Mouse (Mus musculus): Measurements from ENCODE around the gene Syt3. TPM values are rescaled to one million over a fixed set of nuclear protein-coding genes. Genes with fewer than 3 reads are reported as not detected.

The Syt3 gene
- total and polyA plus RNA-seq, 2 experiments from 2014 or later = 79.2 to 130 TPM

GRCm38 (mm10) chr7:44435796-44436195 lies 51.9 kb downstream of the Syt3 start:
- no peak overlapping the region for H3K9ac ChIP-seq (replicated peaks; ENCODE audit: low read length)
- H3K36me3 ChIP-seq (ENCODE audit: insufficient read depth, low read length) = no peaks in the 10 kb centered on the region
- no peaks in the 10 kb centered on the region for H3K9me3 ChIP-seq (ENCODE audit: low read length)
- no peak overlapping the region for H3K4me3 ChIP-seq (ENCODE audit: low read length)
- DNase-seq (ENCODE audit: low spot score) (no peak), ATAC-seq (no peak)
- no peak overlapping the region for H3K4me2 ChIP-seq (ENCODE audit: low read depth, low read length)
- no peaks in the 10 kb centered on the region for H3K27me3 ChIP-seq (ENCODE audit: insufficient read depth, low read length)
- no peak overlapping the region for H3K27ac ChIP-seq
- TF ChIP-seq CTCF (IDR thresholded peaks at IDR 0.05; ENCODE audit: low read depth) = no peak
- peaks cover 14% of the 10 kb centered on the region; the same call in 1 of the 2 replicates for H3K4me1 ChIP-seq (ENCODE audit: insufficient read depth, low read length)
- WGBS = 72% methylated on average over 5 of the region's 5 CpGs

- Histone ChIP-seq H3K4me2 (ENCODE audit: low read depth, low read length) (no peak overlapping the region), H3K27ac (no peak overlapping the region), H3K9ac (replicated peaks; ENCODE audit: low read length) (no peak overlapping the region), H3K36me3 (ENCODE audit: insufficient read depth, low read length) (no peaks in the 10 kb centered on the region), H3K4me3 (ENCODE audit: low read length) (no peak overlapping the region), H3K27me3 (ENCODE audit: insufficient read depth, low read length) (no peaks in the 10 kb centered on the region), H3K4me1 (ENCODE audit: insufficient read depth, low read length) (peaks cover 14% of the 10 kb centered on the region), H3K9me3 (ENCODE audit: low read length) (no peaks in the 10 kb centered on the region)
- TF ChIP-seq CTCF (IDR thresholded peaks at IDR 0.05; ENCODE audit: low read depth) = peak; percentile 56
- peak; percentile 40 for DNase-seq (ENCODE audit: low spot score)
- 13% methylated on average over 1 of the region's 1 CpGs for WGBS
- no peak for ATAC-seq
Measured at GRCm38 (mm10) chr7:44436267-44436666, 52.4 kb downstream of the Syt3 start.

GRCm38 (mm10) chr7:44437188-44437587 lies 53.3 kb downstream of the Syt3 start:
- H3K9ac ChIP-seq (replicated peaks; ENCODE audit: low read length) = no peak overlapping the region

GRCm38 (mm10) chr7:44437933-44438332 lies 54.0 kb downstream of the Syt3 start:
- WGBS = 47% methylated on average over 8 of the region's 8 CpGs
- Histone ChIP-seq H3K27me3 (ENCODE audit: insufficient read depth, low read length) (no peaks in the 10 kb centered on the region), H3K27ac (no peak overlapping the region), H3K36me3 (ENCODE audit: insufficient read depth, low read length) (no peaks in the 10 kb centered on the region), H3K9me3 (ENCODE audit: low read length) (no peaks in the 10 kb centered on the region), H3K4me1 (ENCODE audit: insufficient read depth, low read length) (peaks cover 5% of the 10 kb centered on the region; the same call in 1 of the 2 replicates), H3K4me3 (ENCODE audit: low read length) (no peak overlapping the region), H3K4me2 (ENCODE audit: low read depth, low read length) (no peak overlapping the region), H3K9ac (replicated peaks; ENCODE audit: low read length) (no peak overlapping the region)
- DNase-seq (ENCODE audit: low spot score) (no peak), ATAC-seq (no peak)
- no peak for TF ChIP-seq CTCF (IDR thresholded peaks at IDR 0.05; ENCODE audit: low read depth)

More at GRCm38 (mm10) chr7:44437188-44437587, 53.3 kb downstream of the Syt3 start:
- Histone ChIP-seq H3K4me3 (ENCODE audit: low read length) (no peak overlapping the region), H3K27ac (no peak overlapping the region), H3K36me3 (ENCODE audit: insufficient read depth, low read length) (no peaks in the 10 kb centered on the region), H3K4me2 (ENCODE audit: low read depth, low read length) (no peak overlapping the region), H3K4me1 (ENCODE audit: insufficient read depth, low read length) (peaks cover 8% of the 10 kb centered on the region), H3K9me3 (ENCODE audit: low read length) (no peaks in the 10 kb centered on the region), H3K27me3 (ENCODE audit: insufficient read depth, low read length) (no peaks in the 10 kb centered on the region)
- no peak for DNase-seq (ENCODE audit: low spot score)
- TF ChIP-seq CTCF (IDR thresholded peaks at IDR 0.05; ENCODE audit: low read depth) = no peak
- no peak for ATAC-seq
- WGBS = 89% methylated on average over 1 of the region's 1 CpGs

GRCm38 (mm10) chr7:44439696-44440095 lies 55.8 kb downstream of the Syt3 start:
- no peaks in the 10 kb centered on the region for H3K9me3 ChIP-seq (ENCODE audit: low read length)
- no peak overlapping the region for H3K4me3 ChIP-seq (ENCODE audit: low read length)
- H3K9ac ChIP-seq (replicated peaks; ENCODE audit: low read length) = no peak overlapping the region; the same call in 1 of the 2 replicates
- 0 out of 2 replicates have a peak overlapping the region, but pooled peaks have one; percentile 98 for H3K27ac ChIP-seq
- DNase-seq (ENCODE audit: low spot score) = no peak
- H3K27me3 ChIP-seq (ENCODE audit: insufficient read depth, low read length) = no peaks in the 10 kb centered on the region
- 74% methylated on average over 2 of the region's 2 CpGs for WGBS
- no peak for ATAC-seq
- no peak overlapping the region for H3K4me2 ChIP-seq (ENCODE audit: low read depth, low read length)
- TF ChIP-seq CTCF (IDR thresholded peaks at IDR 0.05; ENCODE audit: low read depth) = no peak
- H3K36me3 ChIP-seq (ENCODE audit: insufficient read depth, low read length) = no peaks in the 10 kb centered on the region
- H3K4me1 ChIP-seq (ENCODE audit: insufficient read depth, low read length) = peaks cover 15% of the 10 kb centered on the region

- peak overlapping the region; percentile 98 for H3K27ac ChIP-seq
Measured at GRCm38 (mm10) chr7:44440479-44440878, 56.6 kb downstream of the Syt3 start.

GRCm38 (mm10) chr7:44441180-44441579 lies 57.3 kb downstream of the Syt3 start:
- Histone ChIP-seq H3K4me3 (ENCODE audit: low read length) (peak overlapping the region; percentile 71), H3K27ac (peak overlapping the region; percentile 98), H3K9ac (replicated peaks; ENCODE audit: low read length) (peak overlapping the region; percentile 93), H3K36me3 (ENCODE audit: insufficient read depth, low read length) (peaks cover 5% of the 10 kb centered on the region; the same call in 1 of the 2 replicates), H3K4me1 (ENCODE audit: insufficient read depth, low read length) (peaks cover 29% of the 10 kb centered on the region), H3K4me2 (ENCODE audit: low read depth, low read length) (peak overlapping the region; percentile 93), H3K9me3 (ENCODE audit: low read length) (no peaks in the 10 kb centered on the region), H3K27me3 (ENCODE audit: insufficient read depth, low read length) (no peaks in the 10 kb centered on the region)
- DNase-seq (ENCODE audit: low spot score) (no peak), ATAC-seq (no peak; the same call in 1 of the 2 replicates)
- WGBS = 17% methylated on average over 1 of the region's 1 CpGs
- peak; percentile 30; the same call in 1 of the 2 replicates for TF ChIP-seq CTCF (IDR thresholded peaks at IDR 0.05; ENCODE audit: low read depth)

More at GRCm38 (mm10) chr7:44440479-44440878, 56.6 kb downstream of the Syt3 start:
- no peaks in the 10 kb centered on the region for H3K27me3 ChIP-seq (ENCODE audit: insufficient read depth, low read length)
- DNase-seq (ENCODE audit: low spot score) (no peak), ATAC-seq (no peak)
- H3K36me3 ChIP-seq (ENCODE audit: insufficient read depth, low read length) = peaks cover 3% of the 10 kb centered on the region; the same call in 1 of the 2 replicates
- H3K4me3 ChIP-seq (ENCODE audit: low read length) = no peak overlapping the region
- H3K9me3 ChIP-seq (ENCODE audit: low read length) = no peaks in the 10 kb centered on the region
- no peak for TF ChIP-seq CTCF (IDR thresholded peaks at IDR 0.05; ENCODE audit: low read depth)
- no peak overlapping the region for H3K4me2 ChIP-seq (ENCODE audit: low read depth, low read length)
- 0 out of 2 replicates have a peak overlapping the region, but pooled peaks have one; percentile 13 for H3K9ac ChIP-seq (replicated peaks; ENCODE audit: low read length)
- peaks cover 23% of the 10 kb centered on the region for H3K4me1 ChIP-seq (ENCODE audit: insufficient read depth, low read length)
- WGBS = 83% methylated on average over 1 of the region's 1 CpGs
